Mouse (Mus musculus): ENCODE measurements around the gene Pgam5.

The Pgam5 gene

GRCm38 (mm10) chr5:110269141-110270101 is at the start of gene Pgam5:
Gene Pgam5, minus strand, starts transcription at chr5:110269913.
- DNase-seq, result peak; percentile 92

DNA sequence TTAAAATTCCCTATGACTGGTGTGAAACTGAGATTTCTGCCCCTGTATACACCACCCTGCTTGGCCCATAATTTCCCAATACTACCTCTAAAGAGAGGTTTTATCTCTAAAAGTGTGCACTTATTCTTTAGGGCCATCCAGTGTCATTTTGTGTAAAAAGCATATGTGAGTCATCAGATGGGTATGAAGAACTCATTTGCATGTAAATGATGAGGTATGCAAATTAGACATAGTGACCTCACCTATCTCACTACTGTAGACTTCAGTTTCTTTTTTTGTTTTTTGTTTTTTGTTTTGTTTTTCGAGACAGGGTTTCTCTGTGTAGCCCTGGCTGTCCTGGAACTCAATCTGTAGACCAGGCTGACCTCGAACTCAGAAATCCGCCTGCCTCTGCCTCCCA is 43.4 kb upstream of the Pgam5 start:
- no peak for DNase-seq

GRCm38 (mm10) chr5:110308861-110309260 is 39.1 kb upstream of the Pgam5 start:
- no peak for DNase-seq

- DNase-seq, result no peak
Measured at GRCm38 (mm10) chr5:110300591-110300990, 30.9 kb upstream of the Pgam5 start.

GRCm38 (mm10) chr5:110296637-110297036 is 26.9 kb upstream of the Pgam5 start:
- peak; percentile 18 for DNase-seq

GRCm38 (mm10) chr5:110291649-110292048 is 21.9 kb upstream of the Pgam5 start:
- DNase-seq, result no peak

GRCm38 (mm10) chr5:110287084-110287475 is 17.4 kb upstream of the Pgam5 start:
- no peak for DNase-seq

DNA sequence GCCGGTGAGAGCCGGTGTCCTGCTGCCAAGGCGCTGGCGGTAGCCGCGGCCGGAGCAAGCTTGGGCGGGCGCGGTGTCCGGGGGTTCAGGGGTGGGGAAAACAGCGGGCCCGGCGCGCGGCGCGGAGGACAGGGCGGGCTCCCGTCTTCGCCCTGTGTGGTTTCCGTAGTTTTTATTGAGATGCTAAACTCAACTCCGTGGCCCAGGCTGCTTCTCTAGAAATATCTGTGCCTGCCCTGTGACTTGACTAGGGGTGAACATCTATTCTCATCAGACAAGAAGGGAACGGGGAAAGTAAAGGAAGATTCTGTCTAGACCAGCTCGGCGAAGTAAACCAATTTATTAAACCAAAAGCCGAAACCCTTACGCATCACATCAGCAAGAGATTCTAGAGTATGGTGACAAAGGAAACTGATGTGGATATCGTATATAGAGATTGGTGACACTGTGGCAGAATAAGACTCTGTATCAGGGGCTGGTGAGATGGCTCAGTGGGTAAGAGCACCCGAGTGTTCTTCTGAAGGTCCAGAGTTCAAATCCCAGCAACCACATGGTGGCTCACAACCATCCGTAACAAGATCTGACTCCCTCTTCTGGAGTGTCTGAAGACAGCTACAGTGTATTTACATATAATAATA is 16.9 kb upstream of the Pgam5 start:
- DNase-seq, result no peak

DNA sequence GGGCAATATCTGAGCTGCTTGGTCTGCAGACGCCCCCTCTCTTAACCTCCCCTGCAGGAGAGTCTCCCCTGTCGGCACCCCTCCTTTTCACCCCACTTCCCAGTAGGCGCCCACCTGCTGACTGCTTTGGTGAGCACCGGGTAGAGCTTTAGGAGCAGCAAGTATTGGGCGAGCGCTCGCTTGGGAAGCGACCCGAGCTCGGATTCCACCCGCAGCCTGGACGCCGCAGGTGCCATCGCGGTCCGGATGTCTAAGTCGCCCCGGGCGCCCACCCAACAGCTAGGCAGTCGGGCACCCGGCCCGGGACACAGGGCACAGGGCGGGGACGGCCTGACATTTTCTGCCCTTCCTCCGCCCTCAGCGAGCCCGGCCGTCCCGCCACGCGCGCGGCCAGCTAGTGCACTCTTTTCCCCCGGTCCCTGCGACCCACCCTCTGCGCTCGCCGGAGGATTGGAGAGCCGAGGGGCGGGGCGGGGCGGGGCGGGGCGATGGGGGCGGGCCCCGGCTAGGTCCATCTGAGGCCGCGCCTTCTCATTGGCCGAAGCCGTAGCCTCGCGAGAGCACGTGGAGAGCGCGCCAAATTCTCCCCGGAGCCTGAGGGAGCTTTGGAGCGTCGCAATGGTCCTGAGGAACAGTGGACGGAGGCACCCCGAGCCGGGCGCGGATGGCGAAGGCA is 16.2 kb upstream of the Pgam5 start, which contains the start of the genes Pxmp2 and Pole:
Pxmp2 (minus strand) TSS at position 417 of the 676 bp plus-strand sequence.
Pole (plus strand) TSS at position 537 of the 676 bp plus-strand sequence.
- peak; percentile 95 for DNase-seq

- no peak for DNase-seq
Measured at GRCm38 (mm10) chr5:110285156-110285555, 15.4 kb upstream of the Pgam5 start.

- peak; percentile 88 for DNase-seq
Measured at GRCm38 (mm10) chr5:110284536-110284935, 14.8 kb upstream of the Pgam5 start.

- peak; percentile 4 for DNase-seq
Measured at GRCm38 (mm10) chr5:110281984-110282383, 12.3 kb upstream of the Pgam5 start.

- no peak for DNase-seq
Measured at GRCm38 (mm10) chr5:110276910-110277309, 7.2 kb upstream of the Pgam5 start.

GRCm38 (mm10) chr5:110276391-110276790 is 6.7 kb upstream of the Pgam5 start:
- DNase-seq, result no peak

DNA sequence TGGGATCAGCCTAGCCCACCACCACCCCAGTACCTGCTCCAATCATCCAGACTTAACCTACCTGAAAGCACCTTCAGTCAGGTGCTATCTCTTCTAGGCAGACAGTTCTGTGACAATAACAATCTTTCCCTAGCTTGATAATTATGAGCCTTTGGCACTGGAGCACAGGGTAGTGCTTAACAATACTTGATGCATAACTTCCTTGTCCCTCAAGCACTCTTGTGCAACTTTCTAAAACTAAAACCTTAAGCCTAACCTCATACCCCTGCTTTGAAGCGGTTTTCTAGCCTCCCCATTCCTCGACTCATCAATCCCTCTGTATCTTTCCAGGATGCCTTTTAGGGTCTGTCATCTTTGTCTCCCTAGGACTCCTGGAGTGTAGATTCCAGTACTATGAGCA is 5.1 kb upstream of the Pgam5 start:
- peak; percentile 13 for DNase-seq

- DNase-seq, result no peak
Measured at GRCm38 (mm10) chr5:110274147-110274546, 4.4 kb upstream of the Pgam5 start.

- peak; percentile 5 for DNase-seq
Measured at GRCm38 (mm10) chr5:110270242-110270641, 529 bp upstream of the Pgam5 start.

DNA sequence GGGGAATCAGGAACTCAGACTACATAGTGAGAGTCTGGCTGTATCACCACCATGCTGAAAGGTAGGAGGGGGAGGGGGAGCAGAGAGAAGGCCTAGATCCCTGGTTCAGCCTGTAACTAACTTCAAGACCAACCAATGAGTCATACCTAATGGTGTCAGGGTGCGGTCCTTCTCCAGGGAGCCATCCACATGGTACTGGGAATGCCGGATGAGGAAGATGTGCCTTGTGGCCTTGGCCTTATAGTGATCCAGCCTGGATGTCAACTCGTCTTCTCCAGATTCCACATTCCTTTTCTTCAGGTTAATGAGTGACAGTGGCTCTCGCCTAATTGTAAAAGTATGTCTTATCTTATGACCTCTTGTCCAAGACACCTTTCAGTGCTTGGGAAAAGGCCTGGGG is 2.8 kb downstream of the Pgam5 start:
- DNase-seq, result no peak

- DNase-seq, result no peak
Measured at GRCm38 (mm10) chr5:110244091-110244490, 25.6 kb downstream of the Pgam5 start.

DNA sequence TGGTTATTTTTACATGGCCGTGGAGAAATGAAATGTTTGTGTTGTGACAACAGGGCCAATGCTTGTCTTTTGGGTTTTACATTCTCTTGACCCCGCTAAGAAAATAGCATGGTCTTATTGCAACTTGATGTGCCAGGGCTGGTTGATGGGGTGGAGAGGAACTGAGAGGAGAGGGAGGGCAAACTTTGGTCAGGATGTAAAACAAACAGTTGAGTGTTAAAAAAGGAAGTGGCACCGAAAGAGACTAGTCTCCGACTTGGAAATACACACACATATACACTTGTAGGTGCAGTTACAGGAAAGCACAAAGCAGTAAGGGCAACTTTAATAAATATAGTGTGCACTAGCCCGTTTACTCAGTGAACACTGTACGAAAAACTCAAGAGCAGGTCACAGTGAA is 37.4 kb downstream of the Pgam5 start:
- peak; percentile 18 for DNase-seq

DNA sequence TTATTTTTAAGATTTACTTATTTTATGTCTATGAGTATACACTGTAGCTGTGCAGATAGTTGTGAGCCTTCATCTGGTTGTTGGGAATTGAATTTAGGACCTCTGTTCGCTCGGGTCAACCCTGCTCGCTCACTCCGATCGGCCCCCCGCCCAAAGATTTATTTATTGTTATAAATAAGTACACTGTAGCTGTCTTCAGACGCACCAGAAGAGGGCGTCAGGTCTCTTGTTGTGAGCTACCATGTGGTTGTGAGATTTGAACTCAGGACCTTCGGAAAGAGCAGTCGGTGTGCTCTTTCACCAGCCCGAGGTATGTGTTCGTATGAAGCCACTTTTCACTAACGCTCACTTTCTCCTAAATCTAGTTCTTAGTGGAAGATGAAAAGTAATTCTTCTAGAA is 38.1 kb downstream of the Pgam5 start:
- peak; percentile 19 for DNase-seq

DNA sequence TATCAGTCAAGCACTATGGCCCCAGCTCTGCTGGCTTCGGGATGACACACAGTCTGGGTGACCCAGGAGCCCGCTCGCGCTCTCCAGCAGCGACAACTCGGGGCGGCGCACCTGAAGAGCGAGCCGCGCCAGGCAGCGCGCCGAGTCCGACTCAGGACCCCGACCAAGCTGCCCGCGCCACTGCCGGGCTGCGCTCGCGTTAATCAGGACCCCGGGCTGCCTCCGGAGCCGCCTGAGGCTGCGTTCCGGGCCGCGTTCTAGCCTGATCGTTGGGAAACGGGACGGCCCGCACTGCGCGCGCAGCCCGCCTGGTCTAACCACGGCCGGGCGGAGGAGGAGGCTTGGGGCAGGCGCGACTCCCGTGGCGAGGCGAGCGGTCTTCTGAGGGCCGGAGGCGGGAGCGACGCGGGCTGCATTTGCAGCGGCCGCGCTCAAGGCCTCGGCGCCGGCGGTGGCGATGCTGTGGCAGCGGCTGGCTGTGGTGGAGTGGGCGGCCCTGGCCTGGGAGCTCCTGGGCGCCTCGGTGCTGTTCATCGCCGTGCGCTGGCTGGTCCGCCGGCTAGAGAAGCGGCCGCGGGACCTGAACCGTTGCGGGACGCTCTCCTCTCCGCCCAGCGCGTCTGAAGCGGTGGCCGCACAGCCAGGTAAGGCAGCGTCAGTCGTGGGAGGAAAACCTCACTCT is 38.8 kb downstream of the Pgam5 start, which contains the start of gene Ankle2:
Ankle2 (plus strand) TSS at position 225 of the 682 bp plus-strand sequence.
- DNase-seq, result peak; percentile 94

DNA sequence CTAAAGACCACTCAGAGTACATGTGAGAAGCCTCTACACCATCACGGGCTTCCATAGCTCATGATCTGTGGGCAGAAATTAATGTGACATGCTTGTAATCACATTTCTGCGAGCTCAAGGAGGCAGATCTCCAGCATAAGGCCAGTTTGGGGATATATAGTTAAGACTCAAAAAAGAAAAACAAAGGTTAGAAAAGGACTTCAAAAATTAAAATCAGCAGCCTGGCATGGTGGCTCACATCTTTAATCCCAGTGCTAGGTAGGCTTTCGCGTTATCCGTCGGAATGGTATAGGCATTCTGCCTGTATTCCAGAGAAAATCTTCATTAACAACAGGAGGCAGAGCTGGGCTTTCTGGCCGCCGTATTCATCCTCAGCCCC is 39.3 kb downstream of the Pgam5 start:
- no peak for DNase-seq

Measured in lung, postnatal 36 days (tissue).